Mouse (Mus musculus): ENCODE results near the gene Slc1a3. TPM values are rescaled to one million over a fixed set of nuclear protein-coding genes. Genes with fewer than 3 reads are reported as not detected.
A peak's percentile ranks its signal among the peaks of the same experiment; 100 is the strongest.

Gene Slc1a3
- 26.2 and 33.4 TPM in 2 replicates for polyA plus RNA-seq (2016; fragmentation: Nextera tagmentation; extraction: Ambion mirVana)

DNA sequence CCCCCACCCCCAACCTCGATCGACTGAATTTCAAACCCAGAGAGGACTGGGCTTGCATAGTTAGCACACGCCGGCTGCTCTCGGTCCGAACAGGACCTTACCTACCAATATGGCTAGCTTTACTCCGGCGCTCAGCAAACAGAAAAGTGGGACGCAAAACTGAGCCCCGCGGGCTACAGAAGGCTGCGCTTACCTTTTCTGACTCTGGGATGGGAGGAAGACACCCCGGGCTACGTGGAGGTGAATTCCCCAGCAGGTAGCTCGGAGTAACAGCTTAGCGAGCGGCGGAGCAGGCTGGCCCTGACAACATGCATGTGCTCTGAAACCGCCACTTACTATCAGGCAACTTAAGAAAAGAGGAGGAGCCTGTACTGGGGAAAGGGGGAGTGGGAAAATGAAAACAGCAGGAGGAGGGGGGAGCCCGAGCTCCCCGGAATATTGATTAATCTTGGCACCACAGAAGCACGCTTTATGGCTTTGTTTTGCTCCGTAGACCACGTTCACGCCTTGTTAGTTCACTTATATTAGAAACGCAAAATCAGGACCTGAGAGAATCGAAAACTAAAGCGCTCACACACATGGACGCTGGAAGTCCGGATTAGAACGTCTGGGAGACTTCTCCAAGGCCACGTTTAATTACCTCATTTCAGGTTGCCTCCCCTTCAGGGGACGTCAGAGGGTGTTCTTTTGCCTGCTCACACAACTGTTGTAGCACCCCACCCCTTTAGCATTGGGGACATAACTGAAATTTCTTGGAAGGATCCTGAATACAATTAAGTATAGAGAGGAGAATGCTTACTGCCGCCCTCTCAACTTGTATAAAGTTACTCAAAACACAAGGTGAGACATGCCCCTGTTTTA is at the start of gene Slc1a3:
Gene Slc1a3, minus strand, starts transcription at position 619 of the 861 bp plus-strand sequence.
- Histone ChIP-seq H3K9me3 (no peaks in the 10 kb centered on the region), H3K4me3 (peak within 1 kb of the TSS; percentile 78), H3K36me3 (peaks cover 9% of the 10 kb centered on the region), H3K27me3 (ENCODE audit: insufficient read depth, poor library complexity, severe bottlenecking) (no peaks in the 10 kb centered on the region), H3K4me1 (peaks cover 16% of the 10 kb centered on the region), H3K27ac (peak within 1 kb of the TSS; percentile 91)
- WGBS = 1% methylated on average over 34 of the region's 34 CpGs
- peak; percentile 85 for DNase-seq (ENCODE audit: low spot score)

DNA sequence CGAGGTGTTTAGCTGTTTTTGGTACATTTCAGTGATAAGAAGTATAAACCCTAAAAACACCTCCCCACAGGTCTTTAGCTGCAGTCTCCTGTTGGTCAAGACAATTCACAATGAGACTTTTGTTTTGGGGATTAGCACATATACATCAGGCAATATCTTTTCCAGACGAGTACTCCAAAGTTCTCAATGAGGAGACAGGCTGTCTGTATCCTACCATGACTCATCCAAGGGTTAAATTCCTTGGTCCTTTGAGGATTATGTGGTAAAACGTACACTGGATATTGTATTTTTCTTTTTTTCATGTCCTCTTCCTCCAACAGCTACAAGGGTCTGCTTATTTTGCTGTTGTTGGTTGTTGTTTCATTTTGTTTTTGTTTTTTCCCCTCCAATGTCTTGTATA is 48.5 kb upstream of the Slc1a3 start:
- peaks cover 17% of the 10 kb centered on the region for H3K4me1 ChIP-seq
- no peak overlapping the region for H3K4me3 ChIP-seq
- no peaks in the 10 kb centered on the region for H3K9me3 ChIP-seq
- no peaks in the 10 kb centered on the region for H3K27me3 ChIP-seq (ENCODE audit: insufficient read depth, poor library complexity, severe bottlenecking)
- no peaks in the 10 kb centered on the region for H3K36me3 ChIP-seq
- 55% methylated on average over 3 of the region's 3 CpGs for WGBS
- H3K27ac ChIP-seq = no peak overlapping the region
- no peak for DNase-seq (ENCODE audit: low spot score)

DNA sequence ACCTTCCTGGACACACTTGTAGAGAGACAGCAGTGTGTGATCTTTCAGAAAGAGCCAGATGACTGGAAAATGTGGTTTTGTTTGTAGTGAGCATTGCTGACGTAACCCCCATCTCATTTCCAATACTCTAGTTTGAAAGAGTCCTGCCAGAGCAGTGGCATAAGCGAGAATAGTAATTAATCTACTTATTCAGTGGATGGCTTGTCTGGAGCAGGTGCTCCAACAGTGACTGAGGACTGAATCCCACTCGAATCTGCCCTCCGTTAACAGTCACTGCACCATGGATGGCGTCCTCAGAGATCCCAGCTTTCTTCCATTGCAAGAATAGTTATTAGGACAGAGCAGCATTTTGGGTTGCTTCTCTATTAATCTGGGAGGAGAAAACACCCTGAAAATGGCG is 45.9 kb upstream of the Slc1a3 start:
- H3K4me1 ChIP-seq = peaks cover 5% of the 10 kb centered on the region
- 89% methylated on average over 6 of the region's 6 CpGs for WGBS

DNA sequence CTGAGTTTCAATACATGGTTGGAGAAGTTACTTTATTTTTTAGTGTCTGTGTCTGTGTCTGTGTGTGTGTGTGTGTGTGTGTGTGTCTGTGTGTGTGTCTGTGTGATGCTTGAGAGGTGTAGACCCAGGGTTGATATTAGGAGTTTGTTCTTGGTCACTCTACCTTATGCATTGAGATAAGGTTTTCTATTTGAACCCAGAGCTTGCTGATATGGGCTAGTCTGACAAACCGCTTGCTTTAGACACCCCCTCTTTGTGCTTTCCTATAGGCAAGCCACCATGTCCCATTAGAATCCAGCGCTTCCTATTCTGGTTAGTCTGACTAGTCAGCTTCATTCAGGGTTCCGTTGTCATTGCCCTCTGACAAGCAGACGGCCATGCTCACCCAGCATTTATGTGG is 39.2 kb upstream of the Slc1a3 start:
- DNase-seq (ENCODE audit: low spot score) = no peak
- Histone ChIP-seq H3K36me3 (no peaks in the 10 kb centered on the region), H3K4me1 (no peaks in the 10 kb centered on the region), H3K4me3 (no peak overlapping the region), H3K27me3 (ENCODE audit: insufficient read depth, poor library complexity, severe bottlenecking) (no peaks in the 10 kb centered on the region), H3K9me3 (no peaks in the 10 kb centered on the region), H3K27ac (no peak overlapping the region)
- 85% methylated on average over 4 of the region's 4 CpGs for WGBS

More for the DNA sequence above, 45.9 kb upstream of the Slc1a3 start:
- no peak for DNase-seq (ENCODE audit: low spot score)
- no peaks in the 10 kb centered on the region for H3K9me3 ChIP-seq
- no peaks in the 10 kb centered on the region for H3K36me3 ChIP-seq
- no peak overlapping the region for H3K4me3 ChIP-seq
- H3K27ac ChIP-seq = no peak overlapping the region
- H3K27me3 ChIP-seq (ENCODE audit: insufficient read depth, poor library complexity, severe bottlenecking) = no peaks in the 10 kb centered on the region

DNA sequence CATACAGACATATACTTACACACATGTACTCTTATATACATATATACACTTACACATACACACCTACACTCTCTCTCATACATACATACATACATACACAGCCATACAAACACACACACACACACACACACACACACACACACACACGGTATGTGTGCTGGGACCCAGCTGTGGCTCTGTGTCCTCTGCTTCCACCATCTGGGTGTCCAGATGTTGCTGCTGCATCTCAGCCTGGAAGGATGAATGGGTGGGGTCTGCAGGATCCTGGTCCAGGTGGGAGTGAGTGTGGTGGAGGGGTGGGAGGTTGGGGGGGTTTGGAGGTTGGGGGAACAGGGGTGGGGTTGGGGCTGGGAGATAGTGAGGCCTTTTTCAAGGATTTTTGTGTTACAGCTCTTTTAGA is 38.2 kb upstream of the Slc1a3 start:
- WGBS = 93% methylated on average over 1 of the region's 1 CpGs
- no peaks in the 10 kb centered on the region for H3K9me3 ChIP-seq
- no peak for DNase-seq (ENCODE audit: low spot score)

DNA sequence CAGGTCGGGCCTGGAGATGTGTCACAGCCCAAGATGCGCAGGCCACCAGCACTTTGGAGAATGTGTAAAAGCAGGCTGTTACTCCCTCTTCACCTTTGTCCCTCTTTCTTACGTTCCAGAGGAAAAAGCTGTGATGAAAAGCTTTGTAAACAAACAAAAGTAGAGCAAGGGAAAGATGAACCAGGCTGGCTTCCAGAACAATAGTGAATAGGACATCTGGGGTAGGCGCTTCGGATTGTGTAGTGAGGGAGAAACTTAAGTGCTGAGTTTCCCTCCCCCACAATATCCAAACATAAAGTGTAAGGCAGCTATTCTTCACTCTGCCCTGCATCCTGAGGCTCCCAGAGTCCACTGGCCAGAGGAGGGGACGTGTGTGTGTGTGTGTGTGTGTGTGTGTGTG is 31.0 kb upstream of the Slc1a3 start:
- H3K4me3 ChIP-seq = no peak overlapping the region
- 64% methylated on average over 6 of the region's 6 CpGs for WGBS

More for the DNA sequence above, 38.2 kb upstream of the Slc1a3 start:
- Histone ChIP-seq H3K36me3 (no peaks in the 10 kb centered on the region), H3K27me3 (ENCODE audit: insufficient read depth, poor library complexity, severe bottlenecking) (no peaks in the 10 kb centered on the region), H3K4me3 (no peak overlapping the region), H3K27ac (no peak overlapping the region), H3K4me1 (no peaks in the 10 kb centered on the region)

DNA sequence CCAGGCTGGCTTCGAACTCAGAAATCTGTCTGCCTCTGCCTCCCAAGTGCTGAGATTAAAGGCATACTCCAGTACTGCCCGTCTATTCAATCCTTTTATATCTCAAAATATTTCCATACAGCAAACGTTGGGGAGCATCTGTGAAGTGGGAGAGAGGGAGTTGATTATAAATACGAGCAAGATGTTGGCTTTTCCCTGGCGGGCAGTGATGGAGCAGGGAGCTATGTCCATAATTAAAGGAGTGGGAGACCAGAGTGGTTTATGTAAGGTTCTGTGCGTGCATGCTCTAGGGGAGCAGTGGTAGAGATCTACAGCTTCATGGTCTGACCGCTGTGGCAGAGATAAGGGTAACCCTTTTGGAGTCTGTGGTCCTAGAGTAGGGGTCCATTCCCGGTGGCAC is 30.2 kb upstream of the Slc1a3 start:
- Histone ChIP-seq H3K4me1 (no peaks in the 10 kb centered on the region), H3K4me3 (no peak overlapping the region), H3K27me3 (ENCODE audit: insufficient read depth, poor library complexity, severe bottlenecking) (no peaks in the 10 kb centered on the region), H3K9me3 (no peaks in the 10 kb centered on the region), H3K27ac (no peak overlapping the region), H3K36me3 (no peaks in the 10 kb centered on the region)
- DNase-seq (ENCODE audit: low spot score) = no peak
- WGBS = 88% methylated on average over 8 of the region's 8 CpGs

More for the DNA sequence above, 31.0 kb upstream of the Slc1a3 start:
- H3K9me3 ChIP-seq = no peaks in the 10 kb centered on the region
- no peaks in the 10 kb centered on the region for H3K36me3 ChIP-seq
- no peak overlapping the region for H3K27ac ChIP-seq
- no peaks in the 10 kb centered on the region for H3K4me1 ChIP-seq
- H3K27me3 ChIP-seq (ENCODE audit: insufficient read depth, poor library complexity, severe bottlenecking) = no peaks in the 10 kb centered on the region
- no peak for DNase-seq (ENCODE audit: low spot score)

DNA sequence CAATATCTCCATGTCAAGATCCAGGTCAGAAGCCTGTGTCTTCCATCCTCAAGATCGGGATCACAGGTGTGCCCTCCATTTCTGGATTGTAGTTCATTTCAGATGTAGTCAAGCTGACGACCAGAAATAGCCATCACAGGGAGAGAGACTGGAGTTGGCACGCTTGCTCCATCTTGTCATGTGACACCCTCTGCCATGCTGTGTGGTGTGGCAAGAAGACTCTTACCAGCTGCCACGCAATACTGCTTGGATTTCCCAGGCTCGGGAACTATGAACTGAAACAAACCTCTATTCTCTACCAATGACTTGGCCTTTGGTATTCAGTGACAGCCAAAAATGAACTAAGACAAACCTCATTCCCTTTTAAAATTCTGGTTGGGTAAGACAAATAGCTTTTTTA is 27.6 kb upstream of the Slc1a3 start:
- no peaks in the 10 kb centered on the region for H3K36me3 ChIP-seq
- 78% methylated on average over 5 of the region's 5 CpGs for WGBS

DNA sequence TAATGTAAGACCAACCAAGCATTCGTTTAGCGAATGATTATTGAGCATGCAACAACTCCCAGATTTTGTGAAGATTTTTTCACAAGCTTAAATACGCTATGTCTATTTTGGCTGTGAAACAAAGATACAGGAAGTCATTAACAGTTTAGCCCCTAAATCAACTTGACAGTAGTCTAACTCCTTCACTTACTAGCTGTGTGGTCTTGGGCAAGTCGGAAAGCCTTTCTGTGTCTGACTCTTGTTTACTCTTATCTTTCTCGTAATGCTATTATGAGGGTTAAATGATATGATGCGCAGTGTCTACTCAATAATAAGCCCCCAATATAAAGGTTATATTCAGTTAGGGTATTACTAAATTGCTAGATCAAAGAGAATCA is 23.8 kb upstream of the Slc1a3 start:
- H3K36me3 ChIP-seq = no peaks in the 10 kb centered on the region
- 80% methylated on average over 6 of the region's 6 CpGs for WGBS

More for the DNA sequence above, 27.6 kb upstream of the Slc1a3 start:
- no peak overlapping the region for H3K4me3 ChIP-seq
- no peak for DNase-seq (ENCODE audit: low spot score)
- H3K9me3 ChIP-seq = no peaks in the 10 kb centered on the region
- no peak overlapping the region for H3K27ac ChIP-seq
- H3K4me1 ChIP-seq = no peaks in the 10 kb centered on the region; the same call in 1 of the 2 replicates
- no peaks in the 10 kb centered on the region for H3K27me3 ChIP-seq (ENCODE audit: insufficient read depth, poor library complexity, severe bottlenecking)

DNA sequence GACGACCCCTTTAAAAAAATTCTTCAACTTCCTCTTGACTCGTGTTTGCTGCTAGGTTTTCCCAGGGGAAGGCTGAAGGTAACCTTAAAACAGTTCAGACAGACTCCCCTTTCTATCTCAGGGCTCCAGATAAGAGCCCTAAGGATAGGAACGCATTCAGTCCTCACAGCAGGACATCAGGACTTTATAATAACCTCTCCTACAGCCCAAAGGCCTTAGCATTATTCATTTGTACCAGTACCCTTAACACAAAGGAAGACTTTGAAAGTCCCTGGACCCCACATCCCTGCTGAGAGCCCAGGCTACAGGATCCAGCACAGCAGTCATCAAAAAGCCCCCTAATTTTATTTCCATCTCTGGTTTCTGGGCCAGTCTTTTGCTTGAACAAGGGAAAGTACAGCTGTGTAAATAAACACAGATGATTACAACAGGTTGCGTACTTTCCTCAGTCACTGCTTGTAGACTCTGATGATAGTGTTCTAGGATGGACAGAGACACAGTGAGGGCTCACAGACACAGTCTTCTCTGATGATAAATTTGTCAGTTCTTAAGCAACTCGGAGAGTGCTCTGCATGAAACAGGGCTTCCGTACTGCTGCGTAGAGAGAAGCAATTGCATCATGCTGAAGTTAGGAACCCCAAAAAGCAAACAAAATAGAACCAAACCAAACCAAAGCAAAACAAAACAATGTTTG is 23.3 kb upstream of the Slc1a3 start:
- Histone ChIP-seq H3K4me1 (no peaks in the 10 kb centered on the region; the same call in 1 of the 2 replicates), H3K4me3 (no peak overlapping the region), H3K36me3 (no peaks in the 10 kb centered on the region), H3K27ac (no peak overlapping the region), H3K9me3 (no peaks in the 10 kb centered on the region), H3K27me3 (ENCODE audit: insufficient read depth, poor library complexity, severe bottlenecking) (no peaks in the 10 kb centered on the region)
- no peak for DNase-seq (ENCODE audit: low spot score)
- WGBS = 20% methylated on average over 7 of the region's 7 CpGs

More for the DNA sequence above, 23.8 kb upstream of the Slc1a3 start:
- DNase-seq (ENCODE audit: low spot score) = no peak
- Histone ChIP-seq H3K9me3 (no peaks in the 10 kb centered on the region), H3K4me3 (no peak overlapping the region), H3K27me3 (ENCODE audit: insufficient read depth, poor library complexity, severe bottlenecking) (no peaks in the 10 kb centered on the region), H3K27ac (no peak overlapping the region), H3K4me1 (no peaks in the 10 kb centered on the region; the same call in 1 of the 2 replicates)

DNA sequence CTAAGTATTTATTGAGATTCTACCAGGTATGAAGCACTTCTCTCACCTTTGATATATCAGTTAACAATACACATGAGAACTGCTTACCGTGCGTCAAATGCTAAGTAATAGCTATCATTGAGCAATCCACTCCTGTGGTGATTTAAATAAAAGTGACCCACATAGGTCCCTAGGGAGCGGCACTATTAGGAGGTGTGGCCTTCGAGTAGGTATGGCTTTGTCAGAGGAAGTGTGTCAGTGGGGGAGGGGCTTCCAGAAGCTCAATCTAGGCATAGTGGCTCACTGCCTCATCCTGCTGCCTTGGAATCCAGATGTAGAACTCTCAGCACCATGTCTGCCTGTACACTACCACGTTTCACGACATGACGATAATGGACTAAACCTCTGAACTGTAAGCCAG is 18.3 kb upstream of the Slc1a3 start:
- H3K4me3 ChIP-seq = no peak overlapping the region
- DNase-seq (ENCODE audit: low spot score) = no peak
- no peak overlapping the region for H3K27ac ChIP-seq
- no peaks in the 10 kb centered on the region for H3K36me3 ChIP-seq
- H3K9me3 ChIP-seq = no peaks in the 10 kb centered on the region
- no peaks in the 10 kb centered on the region for H3K27me3 ChIP-seq (ENCODE audit: insufficient read depth, poor library complexity, severe bottlenecking)
- 88% methylated on average over 7 of the region's 7 CpGs for WGBS
- H3K4me1 ChIP-seq = no peaks in the 10 kb centered on the region

DNA sequence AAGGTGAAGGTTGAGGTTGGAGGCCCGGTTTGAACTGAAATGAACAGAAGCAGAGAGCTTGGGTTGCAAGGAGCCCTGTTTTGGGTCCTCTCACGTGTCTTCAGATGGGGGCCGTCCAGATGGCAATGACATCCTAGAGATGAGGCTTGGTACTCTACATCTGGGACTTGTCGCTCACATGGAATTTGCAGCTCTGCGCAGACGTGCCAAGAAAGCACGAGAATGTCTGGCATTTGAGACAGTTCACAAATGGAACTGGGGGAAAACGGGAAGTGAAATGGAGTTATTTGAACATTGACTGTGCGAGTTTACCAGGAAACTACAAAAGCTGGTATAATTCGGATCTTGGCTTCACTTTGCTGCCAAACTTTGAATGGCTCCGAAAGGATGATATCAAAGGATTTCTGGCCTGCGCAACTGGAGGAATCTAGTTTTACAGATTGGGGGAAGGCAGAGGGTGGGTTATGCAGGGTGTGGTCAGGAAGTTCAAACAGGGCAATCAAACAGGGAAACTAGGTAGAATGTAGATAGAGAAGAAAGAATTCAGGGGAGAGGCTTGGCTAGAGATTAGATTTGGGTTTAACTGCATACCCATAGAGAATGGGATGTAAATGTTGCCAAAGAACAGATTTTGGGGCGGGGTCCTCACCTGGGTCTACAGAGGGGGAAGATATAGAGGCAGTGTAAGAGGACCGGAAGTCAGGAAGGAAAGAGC is 12.0 kb upstream of the Slc1a3 start:
- no peak for DNase-seq (ENCODE audit: low spot score)
- no peaks in the 10 kb centered on the region for H3K36me3 ChIP-seq
- no peaks in the 10 kb centered on the region for H3K9me3 ChIP-seq
- H3K27me3 ChIP-seq (ENCODE audit: insufficient read depth, poor library complexity, severe bottlenecking) = no peaks in the 10 kb centered on the region
- WGBS = 70% methylated on average over 14 of the region's 14 CpGs
- 0 out of 2 replicates have a peak, but pooled peaks cover 3% of the 10 kb centered on the region for H3K4me1 ChIP-seq
- H3K27ac ChIP-seq = no peak overlapping the region
- no peak overlapping the region for H3K4me3 ChIP-seq

DNA sequence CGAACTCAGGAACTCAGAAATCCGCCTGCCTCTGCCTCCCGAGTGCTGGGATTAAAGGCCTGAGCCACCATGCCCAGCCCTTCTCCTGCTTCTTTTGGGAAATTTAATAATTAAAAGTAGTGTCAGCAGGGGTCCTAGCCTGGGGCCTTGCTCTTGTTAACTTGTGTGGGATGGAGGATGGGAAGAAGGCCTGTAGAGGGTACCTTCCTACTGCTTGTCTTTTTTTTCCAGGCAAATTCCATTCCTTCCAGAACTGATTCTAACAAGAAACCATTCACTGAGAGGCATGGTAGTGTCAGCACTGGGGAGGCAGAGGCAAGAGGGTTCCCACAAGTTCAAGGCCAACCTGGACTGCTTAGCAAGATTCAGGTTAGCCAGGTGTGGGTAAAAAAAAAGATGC is 11.2 kb upstream of the Slc1a3 start:
- H3K9me3 ChIP-seq = no peaks in the 10 kb centered on the region
- no peak overlapping the region for H3K27ac ChIP-seq
- no peak overlapping the region for H3K4me3 ChIP-seq
- H3K36me3 ChIP-seq = no peaks in the 10 kb centered on the region
- 89% methylated on average over 3 of the region's 3 CpGs for WGBS
- no peak for DNase-seq (ENCODE audit: low spot score)
- H3K27me3 ChIP-seq (ENCODE audit: insufficient read depth, poor library complexity, severe bottlenecking) = no peaks in the 10 kb centered on the region
- 0 out of 2 replicates have a peak, but pooled peaks cover 3% of the 10 kb centered on the region for H3K4me1 ChIP-seq

Data from heart, embryonic 10.5 days (tissue).